Mouse (Mus musculus) midbrain, embryonic 10.5 days (tissue): Measurements from ENCODE around the gene Dnm1. TPM values are rescaled to one million over a fixed set of nuclear protein-coding genes. Genes with fewer than 3 reads are reported as not detected.
"Not testable (repeated sequence)": the region's sequence is repeated elsewhere in the genome, so short reads cannot be mapped to it uniquely, and the experiment has no call there.

Experiments
- DNase-seq: peaks from one replicate; pipeline ENCODE4 v3.0.0-alpha.2; 2017; ENCODE audit warnings: low spot score
- H3K27ac ChIP-seq: fragments of 300-500 bp; sonication (generic); replicated peaks from 2 replicates; pipeline ENCODE4 v1.5.1; 2016; ENCODE audit warnings: mild to moderate bottlenecking
- H3K27me3 ChIP-seq: fragments of 300-500 bp; sonication (generic); 2 replicates; pipeline ENCODE4 v1.6.1; 2016; ENCODE audit warnings: low read depth, mild to moderate bottlenecking; ENCODE audit not compliant: poor library complexity, severe bottlenecking
- H3K36me3 ChIP-seq: fragments of 300-500 bp; sonication (generic); 2 replicates; pipeline ENCODE4 v1.6.1; 2016; ENCODE audit warnings: mild to moderate bottlenecking, moderate library complexity
- H3K4me1 ChIP-seq: fragments of 300-500 bp; sonication (generic); 2 replicates; pipeline ENCODE4 v1.6.1; 2016
- H3K4me3 ChIP-seq: fragments of 300-500 bp; sonication (generic); 2 replicates; pipeline ENCODE4 v1.5.1; 2016; ENCODE audit warnings: mild to moderate bottlenecking, moderate library complexity
- H3K9me3 ChIP-seq: fragments of 300-500 bp; sonication (generic); replicated peaks from 2 replicates; pipeline ENCODE4 v1.6.1; 2016; ENCODE audit warnings: mild to moderate bottlenecking
- WGBS: fragments of 180-500 bp; shearing (Covaris S2); methylation state at CpG from one replicate; pipeline ENCODE4 v1.1.7; 2016; 5-methylcytosine and 5-hydroxymethylcytosine counted together
- polyA plus RNA-seq: library from polyadenylated mRNA; unstranded; fragments of >200 nt; fragmentation: Nextera tagmentation; extraction: Ambion mirVana; gene quantifications from 2 replicates; pipeline ENCODE4 v1.2.1, GENCODE M21; 2016

Dnm1 gene
- polyA plus RNA-seq, 1 experiment from 2014 or later: 9.0 TPM

GRCm38 (mm10) chr2:32380001-32380500 lies 26.9 kb upstream of the Dnm1 start:
- Histone ChIP-seq H3K9me3 (no peaks in the 10 kb centered on the region), H3K4me3 (no peak overlapping the region), H3K27ac (no peak overlapping the region), H3K36me3 (peaks cover 52% of the 10 kb centered on the region), H3K27me3 (peaks cover 52% of the 10 kb centered on the region), H3K4me1 (peaks cover 14% of the 10 kb centered on the region)
- no peak for DNase-seq
- 87% methylated on average over 7 of the region's 7 CpGs for WGBS

- no peak overlapping the region for H3K27ac ChIP-seq
- peaks cover 11% of the 10 kb centered on the region for H3K4me1 ChIP-seq
- WGBS: 95% methylated on average over 10 of the region's 10 CpGs
- H3K9me3 ChIP-seq: no peaks in the 10 kb centered on the region
- H3K36me3 ChIP-seq: peaks cover 82% of the 10 kb centered on the region
- H3K4me3 ChIP-seq: no peak overlapping the region
- no peak for DNase-seq
- H3K27me3 ChIP-seq: peaks cover 23% of the 10 kb centered on the region
Measured at GRCm38 (mm10) chr2:32376963-32377362, 23.8 kb upstream of the Dnm1 start.

- peaks cover 97% of the 10 kb centered on the region for H3K36me3 ChIP-seq
- H3K4me1 ChIP-seq: no peaks in the 10 kb centered on the region
- no peak for DNase-seq
- H3K27me3 ChIP-seq: peaks cover 14% of the 10 kb centered on the region
- WGBS: 94% methylated on average over 13 of the region's 13 CpGs
- H3K4me3 ChIP-seq: no peak overlapping the region
- no peak overlapping the region for H3K27ac ChIP-seq
- H3K9me3 ChIP-seq: no peaks in the 10 kb centered on the region
Measured at GRCm38 (mm10) chr2:32375317-32375940, 22.3 kb upstream of the Dnm1 start.

GRCm38 (mm10) chr2:32374191-32374590 lies 21.1 kb upstream of the Dnm1 start:
- Histone ChIP-seq H3K36me3 (peaks cover 99% of the 10 kb centered on the region), H3K4me1 (no peaks in the 10 kb centered on the region), H3K27ac (no peak overlapping the region), H3K9me3 (no peaks in the 10 kb centered on the region), H3K27me3 (peaks cover 2% of the 10 kb centered on the region; the same call in 1 of the 2 replicates), H3K4me3 (no peak overlapping the region)
- WGBS: 89% methylated on average over 10 of the region's 10 CpGs
- no peak for DNase-seq

GRCm38 (mm10) chr2:32367315-32367714 lies 14.2 kb upstream of the Dnm1 start:
- Histone ChIP-seq H3K27me3 (no peaks in the 10 kb centered on the region), H3K4me3 (no peak overlapping the region), H3K9me3 (no peaks in the 10 kb centered on the region), H3K4me1 (peaks cover 16% of the 10 kb centered on the region), H3K27ac (no peak overlapping the region), H3K36me3 (peaks cover 83% of the 10 kb centered on the region)
- WGBS: 92% methylated on average over 5 of the region's 5 CpGs
- DNase-seq: no peak

GRCm38 (mm10) chr2:32364121-32364520 lies 11.0 kb upstream of the Dnm1 start:
- Histone ChIP-seq H3K27ac (no peak overlapping the region), H3K4me3 (peak overlapping the region; percentile 83), H3K27me3 (peaks cover 13% of the 10 kb centered on the region), H3K9me3 (no peaks in the 10 kb centered on the region), H3K36me3 (peaks cover 51% of the 10 kb centered on the region), H3K4me1 (peaks cover 37% of the 10 kb centered on the region)
- WGBS: 88% methylated on average over 8 of the region's 8 CpGs
- DNase-seq: no peak

- Histone ChIP-seq H3K27me3 (peaks cover 13% of the 10 kb centered on the region), H3K27ac (peak overlapping the region; percentile 90), H3K36me3 (peaks cover 45% of the 10 kb centered on the region), H3K9me3 (no peaks in the 10 kb centered on the region), H3K4me3 (peak overlapping the region; percentile 83), H3K4me1 (peaks cover 39% of the 10 kb centered on the region)
- no peak for DNase-seq
- 16% methylated on average over 19 of the region's 19 CpGs for WGBS
Measured at GRCm38 (mm10) chr2:32363376-32364106, 10.4 kb upstream of the Dnm1 start.

GRCm38 (mm10) chr2:32362817-32363340 lies 9.7 kb upstream of the Dnm1 start:
- DNase-seq: peak; percentile 91
- H3K36me3 ChIP-seq: peaks cover 39% of the 10 kb centered on the region
- no peaks in the 10 kb centered on the region for H3K9me3 ChIP-seq
- H3K4me3 ChIP-seq: peak overlapping the region; percentile 83
- H3K27ac ChIP-seq: peak overlapping the region; percentile 90
- peaks cover 41% of the 10 kb centered on the region for H3K4me1 ChIP-seq
- under 1% methylated on average over 53 of the region's 53 CpGs for WGBS
- H3K27me3 ChIP-seq: peaks cover 20% of the 10 kb centered on the region

GRCm38 (mm10) chr2:32362274-32362673 lies 9.1 kb upstream of the Dnm1 start:
- peaks cover 33% of the 10 kb centered on the region for H3K36me3 ChIP-seq
- H3K27me3 ChIP-seq: peaks cover 20% of the 10 kb centered on the region
- H3K4me3 ChIP-seq: peak overlapping the region; percentile 83
- WGBS: 46% methylated on average over 5 of the region's 5 CpGs
- DNase-seq, H3K9me3 ChIP-seq: not testable (repeated sequence)
- H3K4me1 ChIP-seq: peaks cover 45% of the 10 kb centered on the region
- H3K27ac ChIP-seq: peak overlapping the region; percentile 90; the same call in 1 of the 2 replicates

- Histone ChIP-seq H3K4me1 (peaks cover 48% of the 10 kb centered on the region), H3K9me3 (no peaks in the 10 kb centered on the region), H3K27ac (peak overlapping the region; percentile 68), H3K4me3 (peak overlapping the region; percentile 58), H3K36me3 (peaks cover 24% of the 10 kb centered on the region), H3K27me3 (peaks cover 20% of the 10 kb centered on the region)
- peak; percentile 66 for DNase-seq
- under 1% methylated on average over 24 of the region's 24 CpGs for WGBS
Measured at GRCm38 (mm10) chr2:32361437-32361836, 8.3 kb upstream of the Dnm1 start.

GRCm38 (mm10) chr2:32360741-32361140 lies 7.6 kb upstream of the Dnm1 start:
- DNase-seq: peak; percentile 78
- Histone ChIP-seq H3K4me1 (peaks cover 48% of the 10 kb centered on the region), H3K36me3 (peaks cover 17% of the 10 kb centered on the region), H3K27me3 (peaks cover 20% of the 10 kb centered on the region), H3K4me3 (peak overlapping the region; percentile 58), H3K27ac (no peak overlapping the region), H3K9me3 (no peaks in the 10 kb centered on the region)
- WGBS: 5% methylated on average over 14 of the region's 14 CpGs

- Histone ChIP-seq H3K36me3 (no peaks in the 10 kb centered on the region), H3K27me3 (peaks cover 20% of the 10 kb centered on the region), H3K9me3 (no peaks in the 10 kb centered on the region), H3K27ac (no peak overlapping the region), H3K4me1 (peaks cover 41% of the 10 kb centered on the region), H3K4me3 (no peak overlapping the region)
- 75% methylated on average over 10 of the region's 10 CpGs for WGBS
- no peak for DNase-seq
Measured at GRCm38 (mm10) chr2:32358381-32358780, 5.2 kb upstream of the Dnm1 start.

GRCm38 (mm10) chr2:32357710-32358109 lies 4.6 kb upstream of the Dnm1 start:
- H3K4me1 ChIP-seq: peaks cover 44% of the 10 kb centered on the region
- H3K27me3 ChIP-seq: peaks cover 21% of the 10 kb centered on the region
- no peak for DNase-seq
- no peak overlapping the region for H3K27ac ChIP-seq
- H3K9me3 ChIP-seq: no peaks in the 10 kb centered on the region
- 70% methylated on average over 3 of the region's 3 CpGs for WGBS
- no peak overlapping the region for H3K4me3 ChIP-seq
- no peaks in the 10 kb centered on the region for H3K36me3 ChIP-seq
